ENCODE assay signal across 8 mouse cellular contexts in the genomic region with DNA sequence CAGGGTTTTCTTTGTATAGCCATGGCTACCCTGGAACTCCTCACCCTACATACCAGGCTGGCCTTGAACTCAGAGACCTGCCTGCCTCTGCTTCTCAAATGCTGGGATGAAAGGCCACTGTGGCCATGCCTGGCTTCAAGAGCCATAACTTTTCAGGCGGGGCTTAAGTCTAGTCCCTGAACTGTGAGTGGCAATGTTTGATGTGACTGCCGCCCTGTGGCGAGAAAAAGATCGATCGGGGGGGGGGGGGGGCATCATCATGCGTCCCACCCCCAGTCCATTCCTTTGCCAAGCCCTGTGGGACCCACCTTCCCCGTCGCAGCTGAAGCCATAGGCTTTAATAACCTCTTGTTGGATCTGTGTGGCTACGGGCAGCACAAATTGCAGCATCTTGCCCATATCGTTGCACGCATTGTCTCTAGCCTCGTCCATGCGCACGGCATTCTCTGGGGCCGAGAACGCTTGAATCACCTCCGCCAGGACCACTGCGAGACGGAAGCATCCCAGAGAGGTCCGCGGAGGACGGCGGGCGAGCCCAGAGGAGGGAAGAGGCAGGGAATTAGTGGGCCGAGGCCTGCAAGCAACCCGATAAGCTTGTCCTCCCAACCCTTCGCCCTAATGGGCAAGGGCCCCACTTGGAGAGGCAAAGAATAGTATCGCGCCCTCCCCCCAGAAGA. TPM values are rescaled to one million over a fixed set of nuclear protein-coding genes. Genes with fewer than 3 reads are reported as not detected.
DNase-seq lines count a peak whose midpoint lies in the region; ATAC-seq and TF ChIP-seq lines count a peak whose summit lies in the region.

No protein-coding gene starts in this region.

- peak overlapping the region; percentile 75 for H3K4me2 ChIP-seq in limb, embryonic 15.5 days
- H3K4me2 ChIP-seq in midbrain, postnatal 0 days (ENCODE audit: low read depth, low read length, poor library complexity, severe bottlenecking), result peak overlapping the region; percentile 70

- no peaks in the 10 kb centered on the region for H3K9me3 ChIP-seq in G1E (replicated peaks)
- H3K9me3 ChIP-seq in limb, embryonic 15.5 days, result no peaks in the 10 kb centered on the region
- H3K9me3 ChIP-seq in midbrain, postnatal 0 days (ENCODE audit: low read length), result no peaks in the 10 kb centered on the region

- H3K27me3 ChIP-seq in G1E (ENCODE audit: insufficient read depth, low read length), result no peaks in the 10 kb centered on the region
- no peaks in the 10 kb centered on the region for H3K27me3 ChIP-seq in limb, embryonic 15.5 days
- H3K27me3 ChIP-seq in midbrain, postnatal 0 days (ENCODE audit: insufficient read depth, low read length), result no peaks in the 10 kb centered on the region

- peak; percentile 64 for DNase-seq in kidney, adult 9 months
- DNase-seq in kidney, adult 8-10 months, result no peak
- peak; percentile 65 for DNase-seq in G1E (ENCODE audit: low spot score)
- DNase-seq in embryo, embryonic 10.5 days (ENCODE audit: low spot score), result peak; percentile 79
- DNase-seq in heart, postnatal 4 days, result peak; percentile 63
- peak; percentile 77 for DNase-seq in midbrain, postnatal 0 days (ENCODE audit: low spot score)
- no peak for DNase-seq in ovary, postnatal 36 days (ENCODE audit: low spot score)

- peak; percentile 24 for ATAC-seq in G1E (ENCODE audit: extremely low read depth, insufficient number of reproducible peaks, low FRiP score, poor library complexity, severe bottlenecking)
- 0 out of 2 replicates have a peak, but pooled peaks have one; percentile 8 for ATAC-seq in limb, embryonic 15.5 days (ENCODE audit: insufficient number of reproducible peaks, low FRiP score, low TSS enrichment, low read depth)
- ATAC-seq in midbrain, postnatal 0 days (ENCODE audit: low FRiP score), result peak; percentile 44

- WGBS in limb, embryonic 15.5 days, result under 1% methylated on average over 29 of the region's 29 CpGs
- WGBS in midbrain, postnatal 0 days, result 1% methylated on average over 29 of the region's 29 CpGs

- peaks cover 68% of the 10 kb centered on the region for H3K4me1 ChIP-seq in G1E (ENCODE audit: insufficient read depth, low read depth, low read length)
- H3K4me1 ChIP-seq in limb, embryonic 15.5 days, result peaks cover 37% of the 10 kb centered on the region
- peaks cover 6% of the 10 kb centered on the region; the same call in 1 of the 2 replicates for H3K4me1 ChIP-seq in midbrain, postnatal 0 days (ENCODE audit: insufficient read depth, low read length)

- H3K9ac ChIP-seq in limb, embryonic 15.5 days, result peak overlapping the region; percentile 73
- peak overlapping the region; percentile 91 for H3K9ac ChIP-seq in midbrain, postnatal 0 days (replicated peaks; ENCODE audit: low read length, poor library complexity, severe bottlenecking)

- H3K4me3 ChIP-seq in G1E (ENCODE audit: low read depth, low read length), result peak overlapping the region; percentile 72
- peak overlapping the region; percentile 64 for H3K4me3 ChIP-seq in limb, embryonic 15.5 days
- peak overlapping the region; percentile 52 for H3K4me3 ChIP-seq in midbrain, postnatal 0 days (ENCODE audit: low read depth, low read length)

- peak overlapping the region; percentile 97 for H3K27ac ChIP-seq in limb, embryonic 15.5 days
- H3K27ac ChIP-seq in midbrain, postnatal 0 days (ENCODE audit: low read depth, low read length), result peak overlapping the region; percentile 98

- TF ChIP-seq CTCF in G1E (IDR thresholded peaks at IDR 0.05; ENCODE audit: low read depth, low read length), result no peak
- TF ChIP-seq CTCF in midbrain, postnatal 0 days (IDR thresholded peaks at IDR 0.05), result peak; percentile 74

- H3K36me3 ChIP-seq in G1E (replicated peaks), result peaks cover 30% of the 10 kb centered on the region
- H3K36me3 ChIP-seq in limb, embryonic 15.5 days, result peaks cover 28% of the 10 kb centered on the region
- peaks cover 24% of the 10 kb centered on the region for H3K36me3 ChIP-seq in midbrain, postnatal 0 days (ENCODE audit: insufficient read depth, low read length)

RNA-seq across cellular contexts. Expression of a gene that starts 0.8 kb away (rescaled TPM):
- total RNA-seq in G1E (2014; fragmentation: Nextera tagmentation), result 61.7 and 62.9 TPM in 2 replicates
- total RNA-seq in G1E (2017), result 130 and 176 TPM in 2 replicates
- 26.1 and 38.8 TPM in 2 replicates for polyA plus RNA-seq in G1E (2012)
- total RNA-seq in heart, postnatal 4 days (2021), result 100 to 1,000 TPM; 259 to 300 TPM
- 356 and 402 TPM in 2 replicates for polyA plus RNA-seq in limb, embryonic 15.5 days (2015; fragmentation: Nextera tagmentation; extraction: Ambion mirVana)
- 244 and 246 TPM in 2 replicates for total RNA-seq in midbrain, postnatal 0 days (2014; rRNA removed)
- polyA plus RNA-seq in midbrain, postnatal 0 days (2015; fragmentation: Nextera tagmentation; extraction: Ambion mirVana), result 710 and 723 TPM in 2 replicates

RNA-seq across cellular contexts. Expression of a gene that starts 1.8 kb away (rescaled TPM):
- 66.2 and 72.6 TPM in 2 replicates for total RNA-seq in G1E (2014; fragmentation: Nextera tagmentation)
- 309 and 356 TPM in 2 replicates for total RNA-seq in G1E (2017)
- polyA plus RNA-seq in G1E (2012), result 54.9 and 129 TPM in 2 replicates
- 1 to 10 TPM; 5.3 to 5.4 TPM for total RNA-seq in heart, postnatal 4 days (2021)
- polyA plus RNA-seq in limb, embryonic 15.5 days (2015; fragmentation: Nextera tagmentation; extraction: Ambion mirVana), result 17.4 and 17.8 TPM in 2 replicates
- 2.3 and 3.4 TPM in 2 replicates for total RNA-seq in midbrain, postnatal 0 days (2014; rRNA removed)
- 3.2 and 4.0 TPM in 2 replicates for polyA plus RNA-seq in midbrain, postnatal 0 days (2015; fragmentation: Nextera tagmentation; extraction: Ambion mirVana)

RNA-seq across cellular contexts. Expression of a gene that starts 15.5 kb away (rescaled TPM):
- total RNA-seq in G1E (2014; fragmentation: Nextera tagmentation) (not detected in 2 replicates), G1E (2017) (not detected in 2 replicates)
- not detected in 2 replicates for polyA plus RNA-seq in G1E (2012)
- 1 to 10 TPM in 1 of 2 experiments, not detected in 1; 2.1 TPM for total RNA-seq in heart, postnatal 4 days (2021)
- 0.10 TPM in 1 of 2 replicates, not detected in the other for polyA plus RNA-seq in limb, embryonic 15.5 days (2015; fragmentation: Nextera tagmentation; extraction: Ambion mirVana)
- not detected in 2 replicates for total RNA-seq in midbrain, postnatal 0 days (2014; rRNA removed)
- polyA plus RNA-seq in midbrain, postnatal 0 days (2015; fragmentation: Nextera tagmentation; extraction: Ambion mirVana), result not detected in 2 replicates

RNA-seq across cellular contexts. Expression of a gene that starts 16.0 kb away (rescaled TPM):
- total RNA-seq in G1E (2014; fragmentation: Nextera tagmentation) (58.7 and 85.6 TPM in 2 replicates), G1E (2017) (1.9 and 3.0 TPM in 2 replicates)
- polyA plus RNA-seq in G1E (2012), result 55.3 and 58.8 TPM in 2 replicates
- 10 to 100 TPM; 61.0 to 70.5 TPM for total RNA-seq in heart, postnatal 4 days (2021)
- 15.1 and 15.7 TPM in 2 replicates for polyA plus RNA-seq in limb, embryonic 15.5 days (2015; fragmentation: Nextera tagmentation; extraction: Ambion mirVana)
- total RNA-seq in midbrain, postnatal 0 days (2014; rRNA removed), result 30.7 and 38.0 TPM in 2 replicates
- 25.5 and 30.4 TPM in 2 replicates for polyA plus RNA-seq in midbrain, postnatal 0 days (2015; fragmentation: Nextera tagmentation; extraction: Ambion mirVana)

RNA-seq across cellular contexts. Expression of a gene that starts 28.2 kb away (rescaled TPM):
- total RNA-seq in G1E (2014; fragmentation: Nextera tagmentation) (325 and 378 TPM in 2 replicates), G1E (2017) (432 and 434 TPM in 2 replicates)
- polyA plus RNA-seq in G1E (2012), result 465 and 565 TPM in 2 replicates
- total RNA-seq in heart, postnatal 4 days (2021), result 100 to 1,000 TPM; 398 to 399 TPM
- 285 and 312 TPM in 2 replicates for polyA plus RNA-seq in limb, embryonic 15.5 days (2015; fragmentation: Nextera tagmentation; extraction: Ambion mirVana)
- 197 and 230 TPM in 2 replicates for total RNA-seq in midbrain, postnatal 0 days (2014; rRNA removed)
- 265 and 269 TPM in 2 replicates for polyA plus RNA-seq in midbrain, postnatal 0 days (2015; fragmentation: Nextera tagmentation; extraction: Ambion mirVana)

Comparison
In these comparisons a context has a peak if more than half of its experiments do, and no peak if none do; other contexts are left out.
1. DNase-seq: peak in kidney, adult 9 months (single experiment), G1E (single experiment), embryo, embryonic 10.5 days (single experiment), heart, postnatal 4 days (single experiment) and midbrain, postnatal 0 days (single experiment); none in kidney, adult 8-10 months (0 of 2) and ovary, postnatal 36 days (single experiment).
2. RNA of a gene that starts 1.8 kb away (total RNA-seq): 66.2 to 356 TPM in G1E; 5.3 to 5.4 TPM in heart, postnatal 4 days and 2.3 to 3.4 TPM in midbrain, postnatal 0 days; every median in the first group is over 10 times any median in the second.
3. Peak in every context shown above with its lines, with median percentiles within 50 percentile points of each other: ATAC-seq and H3K4me3 ChIP-seq.